Mouse (Mus musculus): ENCODE data around the gene Cav3. TPM values are rescaled to one million over a fixed set of nuclear protein-coding genes. Genes with fewer than 3 reads are reported as not detected.

The Cav3 gene
- total RNA-seq, 2 experiments from 2014 or later: 0.30 to 0.42 TPM

GRCm38 (mm10) chr6:112491521-112491920, 32.2 kb downstream of the Cav3 start:
- intact Hi-C loops (cut with DNase I): loop anchor here (5.0 to 10.0 kb wide), 2 partner anchors 201 to 513 kb away; no protein-coding TSS in a partner anchor
- DNase-seq (ENCODE audit: low spot score in 2 of 2): no peak

- intact Hi-C loops (cut with DNase I): loop anchor here (5.0 to 10.0 kb wide), 2 partner anchors 200 to 512 kb away; no protein-coding TSS in a partner anchor
- DNase-seq (ENCODE audit: low spot score in 2 of 2): no peak
Measured at GRCm38 (mm10) chr6:112492656-112493055, 33.4 kb downstream of the Cav3 start.

- intact Hi-C loops (cut with DNase I): loop anchor here (5.0 to 10.0 kb wide), 2 partner anchors 199 to 511 kb away; no protein-coding TSS in a partner anchor
- DNase-seq (ENCODE audit: low spot score in 2 of 2): no peak
Measured at GRCm38 (mm10) chr6:112493371-112493770, 34.1 kb downstream of the Cav3 start.

GRCm38 (mm10) chr6:112494620-112495081, 35.3 kb downstream of the Cav3 start:
- DNase-seq (ENCODE audit: low spot score in 2 of 2): no peak
- intact Hi-C loops (cut with DNase I): loop anchor here (5.0 to 10.0 kb wide), 2 partner anchors 198 to 510 kb away; no protein-coding TSS in a partner anchor

- DNase-seq (ENCODE audit: low spot score in 2 of 2): no peak
- intact Hi-C loops (cut with DNase I): loop anchor here (10.0 kb wide), 1 partner anchor 510 kb away; no protein-coding TSS in a partner anchor
Measured at GRCm38 (mm10) chr6:112495219-112495618, 35.9 kb downstream of the Cav3 start.

- DNase-seq (ENCODE audit: low spot score in 2 of 2): no peak
- intact Hi-C loops (cut with DNase I): loop anchor here (10.0 kb wide), 1 partner anchor 508 kb away; no protein-coding TSS in a partner anchor
Measured at GRCm38 (mm10) chr6:112496291-112497060, 37.2 kb downstream of the Cav3 start.

GRCm38 (mm10) chr6:112497456-112497855, 38.2 kb downstream of the Cav3 start:
- intact Hi-C loops (cut with DNase I): loop anchor here (10.0 kb wide), 1 partner anchor 507 kb away; no protein-coding TSS in a partner anchor
- no peak for DNase-seq (ENCODE audit: low spot score in 2 of 2)

- DNase-seq (ENCODE audit: low spot score in 2 of 2): no peak
- intact Hi-C loops (cut with DNase I): loop anchor here (10.0 kb wide), 1 partner anchor 506 kb away; no protein-coding TSS in a partner anchor
Measured at GRCm38 (mm10) chr6:112498716-112499115, 39.4 kb downstream of the Cav3 start.

GRCm38 (mm10) chr6:112499456-112499855, 40.2 kb downstream of the Cav3 start:
- intact Hi-C loops (cut with DNase I): loop anchor here (10.0 kb wide), 1 partner anchor 505 kb away; no protein-coding TSS in a partner anchor

GRCm38 (mm10) chr6:112501156-112501555, 41.9 kb downstream of the Cav3 start:
- intact Hi-C loops (cut with DNase I): no loop called here
- DNase-seq (ENCODE audit: low spot score in 2 of 2): no peak

More at GRCm38 (mm10) chr6:112499456-112499855, 40.2 kb downstream of the Cav3 start:
- DNase-seq (ENCODE audit: low spot score in 2 of 2): no peak

GRCm38 (mm10) chr6:112507617-112508016, 48.3 kb downstream of the Cav3 start:
- intact Hi-C loops (cut with DNase I): no loop called here

GRCm38 (mm10) chr6:112509590-112510131, 50.4 kb downstream of the Cav3 start:
- intact Hi-C loops (cut with DNase I): no loop called here
- no peak for DNase-seq (ENCODE audit: low spot score in 2 of 2)

More at GRCm38 (mm10) chr6:112507617-112508016, 48.3 kb downstream of the Cav3 start:
- no peak for DNase-seq (ENCODE audit: low spot score in 2 of 2)

GRCm38 (mm10) chr6:112510346-112510745, 51.0 kb downstream of the Cav3 start:
- intact Hi-C loops (cut with DNase I): no loop called here
- no peak for DNase-seq (ENCODE audit: low spot score in 2 of 2)

GRCm38 (mm10) chr6:112514591-112514990, 55.3 kb downstream of the Cav3 start:
- no peak for DNase-seq (ENCODE audit: low spot score in 2 of 2)

GRCm38 (mm10) chr6:112516496-112516895, 57.2 kb downstream of the Cav3 start:
- DNase-seq (ENCODE audit: low spot score in 2 of 2): no peak
- intact Hi-C loops (cut with DNase I): no loop called here

More at GRCm38 (mm10) chr6:112514591-112514990, 55.3 kb downstream of the Cav3 start:
- intact Hi-C loops (cut with DNase I): no loop called here

GRCm38 (mm10) chr6:112517572-112517971, 58.3 kb downstream of the Cav3 start:
- DNase-seq (ENCODE audit: low spot score in 2 of 2): no peak

GRCm38 (mm10) chr6:112517991-112518390, 58.7 kb downstream of the Cav3 start:
- intact Hi-C loops (cut with DNase I): no loop called here
- no peak for DNase-seq (ENCODE audit: low spot score in 2 of 2)

More at GRCm38 (mm10) chr6:112517572-112517971, 58.3 kb downstream of the Cav3 start:
- intact Hi-C loops (cut with DNase I): no loop called here

Data from left cerebral cortex, postnatal 14 days (tissue).